Mouse (Mus musculus) hindbrain, embryonic 14.5 days (tissue): Measurements from ENCODE around the gene Clybl. TPM values are rescaled to one million over a fixed set of nuclear protein-coding genes. Genes with fewer than 3 reads are reported as not detected.

Experiments used
- ATAC-seq: fragments of 200-750 bp; cut with Nextera tagmentation; 2 replicates; pipeline ENCODE4 v1.8.0; 2017; ENCODE audit warnings: moderate number of reproducible peaks, mild to moderate bottlenecking, moderate TSS enrichment, moderate library complexity; ENCODE audit not compliant: low FRiP score
- DNase-seq: peaks from one replicate; pipeline ENCODE4 v3.0.0-alpha.2; 2015; ENCODE audit warnings: low spot score
- H3K27ac ChIP-seq: fragments of 300-500 bp; sonication (generic); 2 replicates; pipeline ENCODE4 v1.5.1; 2014; ENCODE audit warnings: mild to moderate bottlenecking, moderate library complexity
- H3K27me3 ChIP-seq: fragments of 300-500 bp; sonication (generic); 2 replicates; pipeline ENCODE4 v1.6.1; 2014; ENCODE audit warnings: mild to moderate bottlenecking, low read length, mixed read lengths; ENCODE audit not compliant: control insufficient read depth, insufficient read depth
- H3K36me3 ChIP-seq: fragments of 300-500 bp; sonication (generic); replicated peaks from 2 replicates; pipeline ENCODE4 v1.6.1; 2014; ENCODE audit not compliant: control insufficient read depth, insufficient read depth
- H3K4me1 ChIP-seq: fragments of 300-500 bp; sonication (generic); replicated peaks from 2 replicates; pipeline ENCODE4 v1.6.1; 2014; ENCODE audit warnings: antibody characterized with exemption, low read length, mixed read lengths; ENCODE audit not compliant: control insufficient read depth, insufficient read depth
- H3K4me2 ChIP-seq: fragments of 300-500 bp; sonication (generic); replicated peaks from 2 replicates; pipeline ENCODE4 v1.6.1; 2014; ENCODE audit warnings: mild to moderate bottlenecking, moderate library complexity
- H3K4me3 ChIP-seq: fragments of 300-500 bp; sonication (generic); replicated peaks from 2 replicates; pipeline ENCODE4 v1.5.1; 2014; ENCODE audit warnings: mild to moderate bottlenecking, low read length
- H3K9ac ChIP-seq: fragments of 300-500 bp; sonication (generic); 2 replicates; pipeline ENCODE4 v1.6.1; 2014
- H3K9me3 ChIP-seq: fragments of 300-500 bp; sonication (generic); 2 replicates; pipeline ENCODE4 v1.6.1; 2016; ENCODE audit warnings: low read length; ENCODE audit not compliant: control insufficient read depth
- WGBS: fragments of 180-500 bp; shearing (Covaris S2); extraction: QIAGEN DNeasy Blood & Tissue Kit; methylation state at CpG from one replicate; pipeline ENCODE4 v1.1.7; 2014; 5-methylcytosine and 5-hydroxymethylcytosine counted together
- polyA plus RNA-seq: library from polyadenylated mRNA; unstranded; fragments of >200 nt; fragmentation: Nextera tagmentation; extraction: Ambion mirVana; gene quantifications from 2 replicates; pipeline ENCODE4 v1.2.1, GENCODE M21; 2014

The Clybl gene
- polyA plus RNA-seq, 1 experiment from 2014 or later, result 16.3 TPM

- Histone ChIP-seq H3K9ac (no peak overlapping the region), H3K4me1 (peaks cover 25% of the 10 kb centered on the region), H3K27ac (peak overlapping the region; percentile 77; the same call in 1 of the 2 replicates), H3K36me3 (no peaks in the 10 kb centered on the region), H3K27me3 (peaks cover 83% of the 10 kb centered on the region), H3K4me2 (peak overlapping the region; percentile 62), H3K4me3 (peak overlapping the region; percentile 40; the same call in 1 of the 2 replicates), H3K9me3 (no peaks in the 10 kb centered on the region)
- ATAC-seq (no peak), DNase-seq (peak; percentile 23)
- WGBS, result 46% methylated on average over 5 of the region's 5 CpGs
Observed at GRCm38 (mm10) chr14:122451551-122452145, 270.1 kb downstream of the Clybl start.

Other genes with a start within 250 kb of the Clybl start
- 0.74 and 1.4 TPM in 2 replicates for gene Gpr183, start 216.5 kb upstream of the Clybl start, polyA plus RNA-seq
- not detected in 2 replicates for gene Timm8a2, start 147.0 kb upstream of the Clybl start, polyA plus RNA-seq
- 124 and 130 TPM in 2 replicates for gene Tm9sf2, start 74.7 kb upstream of the Clybl start, polyA plus RNA-seq